Mouse (Mus musculus) left cerebral cortex, adult 9 months (tissue): ENCODE measurements around the gene Yipf3.

Source experiments
- DNase-seq, 2 experiments: peaks; one replicate each; pipeline ENCODE4 v3.0.0; 2022; ENCODE audit warnings: low spot score in 2 of 2

Gene Yipf3

DNA sequence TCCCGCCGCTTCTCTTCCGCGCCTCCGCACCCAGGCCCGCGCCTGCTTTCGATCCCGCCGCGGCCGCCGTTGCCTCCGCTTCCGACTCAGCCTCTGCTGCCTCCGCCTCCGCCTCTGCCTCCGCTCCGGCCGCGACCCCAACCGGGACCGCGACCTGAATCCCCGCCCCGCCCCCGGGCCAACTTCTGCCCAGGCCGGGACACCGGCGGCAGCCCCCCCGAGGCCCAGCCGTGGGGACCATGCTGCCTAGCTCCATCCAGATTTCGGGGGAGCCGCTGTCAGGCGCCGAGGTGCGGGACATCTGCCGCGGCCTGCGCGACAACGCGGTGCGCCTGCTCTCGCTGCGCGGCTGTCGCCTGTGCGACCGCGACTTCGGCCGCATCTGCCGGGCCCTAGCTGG lies 6.2 kb downstream of the Yipf3 start:
- DNase-seq, result no peak

DNA sequence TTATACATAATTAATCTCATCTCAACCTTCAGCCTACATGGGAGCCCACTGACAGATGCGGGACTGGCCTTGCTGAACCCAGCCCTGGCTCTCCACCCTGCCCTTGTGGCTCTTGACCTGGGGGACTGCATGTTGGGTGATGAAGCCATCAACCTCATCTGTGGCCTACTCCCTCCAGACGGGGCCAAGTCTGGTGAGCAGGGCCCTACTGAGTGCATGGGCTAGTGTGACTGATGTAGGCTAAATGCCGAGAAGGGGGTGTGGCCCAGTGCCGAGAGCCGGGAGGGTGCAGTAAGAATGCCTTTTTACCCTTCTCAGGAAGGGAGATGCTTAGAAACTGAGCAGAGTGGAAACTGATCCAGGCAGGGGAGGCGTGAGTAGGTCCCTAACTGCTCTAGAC lies 7.3 kb downstream of the Yipf3 start:
- DNase-seq, result no peak

GRCm38 (mm10) chr17:46258279-46259053 lies 10.6 kb downstream of the Yipf3 start:
- DNase-seq, result no peak

GRCm38 (mm10) chr17:46259675-46260074 lies 11.8 kb downstream of the Yipf3 start:
- DNase-seq, result no peak

GRCm38 (mm10) chr17:46262201-46262694 lies 14.4 kb downstream of the Yipf3 start:
- DNase-seq, result no peak

DNA sequence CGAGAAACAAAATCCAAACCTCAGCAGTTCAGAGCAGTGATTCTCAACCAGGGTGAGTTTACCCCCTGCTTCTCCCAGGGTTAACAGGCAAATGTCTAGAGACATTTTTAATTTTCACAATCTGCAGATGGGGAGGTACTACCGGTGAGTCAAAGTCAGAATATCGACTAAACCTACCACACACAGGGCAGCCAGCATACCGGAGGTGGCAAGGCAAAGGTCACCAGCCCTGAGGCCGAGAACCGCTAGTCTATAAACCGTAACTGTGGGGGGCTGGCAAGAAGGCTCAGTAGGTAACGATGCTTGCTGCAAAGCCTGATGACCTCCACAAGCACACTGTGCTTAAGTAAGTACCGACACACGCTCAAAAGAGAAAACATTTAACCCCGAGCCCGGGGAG lies 17.6 kb downstream of the Yipf3 start:
- no peak for DNase-seq

DNA sequence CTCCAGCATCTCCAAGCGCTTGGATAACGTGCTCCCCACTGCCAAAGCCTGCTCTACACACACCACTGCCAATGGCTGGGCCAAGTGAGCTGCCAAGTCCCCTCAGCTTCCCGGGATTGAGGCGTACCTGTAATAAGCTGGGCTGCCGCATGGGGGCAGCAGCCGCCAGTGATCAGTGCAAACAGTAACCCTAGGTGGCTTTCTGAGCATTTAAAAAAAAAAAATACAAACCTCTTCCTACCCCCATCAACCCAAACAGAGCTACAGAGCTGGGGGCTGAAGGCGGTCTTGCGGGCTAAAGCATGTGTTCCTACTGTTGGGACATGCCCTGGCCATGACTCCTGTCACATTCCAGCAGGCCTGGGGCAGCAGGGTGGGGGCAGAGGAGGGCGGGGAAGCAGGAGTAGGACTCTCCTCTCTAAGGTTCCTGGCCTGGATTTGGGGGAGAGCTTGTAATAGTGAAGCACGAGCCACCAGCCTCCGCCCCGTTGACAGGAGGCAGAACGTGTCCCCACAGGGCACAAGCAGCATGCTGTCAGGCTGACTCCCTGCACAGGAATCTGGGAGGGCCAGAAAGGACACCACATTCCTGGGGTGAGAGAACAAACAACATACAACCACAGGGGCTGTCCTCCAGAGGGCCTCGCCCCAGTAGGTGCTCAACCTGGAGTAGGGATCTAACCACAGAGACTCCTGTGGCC lies 18.2 kb downstream of the Yipf3 start:
- peak in 1 of 2 experiments; percentile 88 for DNase-seq

GRCm38 (mm10) chr17:46266986-46267385 lies 19.1 kb downstream of the Yipf3 start:
- DNase-seq, result no peak

GRCm38 (mm10) chr17:46267511-46267910 lies 19.6 kb downstream of the Yipf3 start:
- DNase-seq, result no peak

GRCm38 (mm10) chr17:46268026-46268720 lies 20.3 kb downstream of the Yipf3 start:
- DNase-seq, result no peak

- no peak for DNase-seq
Observed at GRCm38 (mm10) chr17:46269771-46270534, 22.1 kb downstream of the Yipf3 start.

GRCm38 (mm10) chr17:46272058-46272457 lies 24.2 kb downstream of the Yipf3 start:
- no peak for DNase-seq

DNA sequence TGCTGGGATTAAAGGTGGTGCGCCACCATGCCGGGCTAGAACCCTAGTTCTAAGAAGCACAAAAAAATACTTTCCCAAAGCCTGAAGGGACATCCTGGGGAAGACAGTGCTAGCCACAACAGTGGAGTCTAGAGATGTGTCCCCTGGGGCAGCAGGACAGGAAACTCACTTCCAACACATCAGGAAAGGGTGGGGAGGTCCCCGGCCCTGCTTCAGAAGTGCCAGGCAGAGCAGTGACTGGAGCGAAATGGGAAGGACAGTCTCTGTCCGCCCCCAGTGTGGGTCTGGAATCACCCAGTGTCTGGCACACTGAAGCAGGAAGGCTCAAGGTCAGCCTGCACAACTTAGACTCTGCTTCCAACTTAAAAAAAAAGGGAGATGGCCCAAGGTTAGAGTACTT lies 24.8 kb downstream of the Yipf3 start:
- DNase-seq, result no peak

DNA sequence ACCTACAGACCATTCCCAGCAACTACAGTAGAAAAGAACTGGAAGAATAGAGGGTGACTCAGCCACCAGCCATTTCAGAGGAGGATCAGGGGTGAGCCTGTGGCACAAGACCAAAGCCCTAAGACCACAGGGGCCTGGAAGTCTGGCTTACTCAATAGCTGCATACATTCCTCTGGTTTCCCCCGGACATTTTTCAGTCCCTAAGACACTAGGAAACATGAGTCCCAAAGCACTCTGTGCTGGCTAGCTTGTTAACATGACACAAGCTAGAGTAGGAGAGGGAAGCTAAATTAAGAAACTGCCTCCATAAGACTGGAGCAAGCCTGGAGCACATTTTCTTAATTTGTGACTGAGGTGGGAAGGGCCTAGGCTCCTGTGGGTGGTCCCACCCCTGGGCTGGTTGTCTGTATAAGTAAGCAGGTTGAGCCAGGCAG lies 25.9 kb downstream of the Yipf3 start:
- no peak for DNase-seq

- no peak for DNase-seq
Observed at GRCm38 (mm10) chr17:46274465-46274864, 26.6 kb downstream of the Yipf3 start.

DNA sequence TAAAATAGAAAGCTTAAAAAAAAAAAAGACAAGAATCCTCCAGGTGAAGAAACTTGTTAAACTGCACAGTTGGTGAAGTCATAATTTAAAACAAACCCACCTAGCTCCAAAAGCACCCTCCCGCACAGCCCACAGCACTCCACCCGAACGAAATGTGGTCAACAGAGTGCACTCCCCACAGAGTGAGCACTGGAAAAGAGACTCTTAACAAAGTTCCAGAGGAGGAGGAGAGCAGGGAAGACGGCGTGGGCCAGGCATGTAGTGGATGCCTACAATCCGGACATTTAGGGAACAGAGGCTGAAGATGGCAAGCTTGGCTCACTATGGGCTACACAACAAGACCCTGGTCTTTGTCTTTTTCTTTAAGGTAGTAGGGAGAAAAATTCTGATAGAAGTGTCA lies 27.2 kb downstream of the Yipf3 start:
- DNase-seq, result no peak

DNA sequence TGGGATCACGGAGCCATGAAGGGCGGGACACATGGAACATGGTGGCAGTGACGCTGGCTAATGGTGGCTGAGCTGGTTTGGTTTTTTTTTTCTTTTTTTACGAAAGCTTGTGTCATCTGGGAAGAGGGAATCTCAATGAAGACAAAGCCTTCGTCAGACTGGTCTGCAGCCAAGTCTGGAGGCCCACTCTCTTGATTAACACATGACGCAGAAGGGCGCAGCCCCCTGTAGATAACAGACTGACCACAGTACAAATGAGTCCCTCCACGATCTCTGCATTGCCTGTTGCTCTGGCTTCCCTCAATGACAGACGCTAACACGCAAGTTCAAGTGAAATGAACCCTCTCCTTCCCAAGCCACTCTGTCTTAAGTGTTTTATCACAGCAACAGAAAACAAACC lies 27.6 kb downstream of the Yipf3 start:
- no peak for DNase-seq

DNA sequence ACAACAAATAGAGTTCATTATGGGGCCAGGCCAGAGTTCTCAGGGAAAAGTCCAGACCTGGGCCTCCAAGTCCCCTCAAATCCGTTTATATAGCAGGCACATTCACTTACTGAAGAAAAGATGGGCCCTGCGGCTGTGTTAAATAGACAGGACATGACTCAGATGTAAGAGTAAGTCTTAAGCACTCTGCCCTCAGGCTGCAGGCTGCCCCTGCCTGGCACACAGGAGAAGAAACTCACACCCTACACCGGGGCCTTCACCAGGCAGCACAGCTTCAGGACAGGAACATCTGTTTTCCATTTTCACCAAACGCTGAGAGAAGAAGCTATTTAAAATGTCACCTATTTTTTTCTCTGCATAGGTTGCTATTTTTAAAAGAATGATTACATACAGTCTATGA lies 29.7 kb downstream of the Yipf3 start:
- DNase-seq, result no peak

DNA sequence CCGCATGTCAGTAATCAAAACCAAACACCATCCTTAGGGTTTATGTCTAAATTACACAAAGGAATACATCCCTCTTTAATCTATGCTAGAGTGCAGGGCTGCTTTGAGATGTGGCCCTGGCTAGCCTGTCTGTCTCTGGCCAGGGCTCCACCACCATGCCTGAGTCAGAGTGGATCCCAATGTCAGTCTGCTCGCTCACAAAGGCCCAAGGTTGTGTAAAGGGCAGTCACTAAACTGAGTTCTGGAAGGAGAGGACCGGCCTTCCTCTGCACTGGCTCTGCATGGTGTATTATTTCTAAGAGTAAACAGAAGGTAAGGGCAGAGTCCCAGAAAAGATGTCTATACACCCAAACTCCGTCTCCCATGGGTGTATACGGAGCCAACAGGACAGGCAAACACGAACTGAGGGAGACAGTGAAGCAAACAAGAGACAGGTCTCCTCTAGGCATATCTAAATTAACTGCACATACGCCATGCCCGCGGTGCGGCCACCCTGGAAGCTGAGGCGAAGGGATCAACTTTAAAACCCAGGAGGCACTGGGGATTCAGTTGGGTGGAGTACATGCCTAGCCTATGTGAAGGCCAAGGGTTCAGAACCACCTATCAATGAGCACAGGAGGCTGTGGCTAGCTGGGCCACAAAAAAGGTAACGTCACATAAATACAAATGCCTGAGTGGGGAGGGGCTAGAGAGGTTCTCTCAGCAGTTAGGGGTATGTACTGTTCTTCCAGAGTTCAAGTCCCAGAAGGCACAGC lies 30.3 kb downstream of the Yipf3 start:
- DNase-seq, result no peak

DNA sequence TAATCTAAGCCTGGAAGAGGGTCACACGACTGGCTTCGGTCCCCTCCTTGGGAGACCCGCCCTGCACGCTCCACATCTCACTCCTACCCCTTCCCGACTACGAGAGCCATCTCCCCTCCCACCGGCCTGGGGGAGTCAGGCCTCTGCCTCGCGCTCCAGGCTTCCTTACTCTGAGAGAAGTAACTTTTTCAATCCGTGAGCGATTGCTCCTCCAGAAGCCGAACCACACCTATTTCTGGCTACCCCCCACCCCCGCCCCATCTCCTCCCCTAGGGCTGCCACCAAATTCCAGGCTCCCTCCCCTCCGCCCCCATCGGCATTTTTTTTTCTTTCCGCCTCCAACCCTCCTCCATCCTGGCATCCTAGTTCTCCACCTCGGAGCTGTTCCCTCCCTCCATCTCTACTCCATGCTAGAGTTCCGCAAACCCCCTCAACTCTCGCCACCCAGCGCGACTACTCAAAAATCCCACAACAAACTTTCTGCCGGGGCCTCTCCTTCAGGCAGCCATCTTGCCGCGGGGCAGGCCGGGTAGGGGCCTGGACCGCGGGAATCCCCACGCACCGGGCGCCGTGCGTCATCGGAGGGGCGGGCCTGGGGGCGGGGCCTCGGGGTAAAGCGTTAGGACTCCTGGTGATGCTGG lies 34.7 kb downstream of the Yipf3 start, which contains the start of gene Tjap1:
TSS of gene Tjap1 (minus strand) at position 544 of the 641 bp plus-strand sequence.
- peak in 1 of 2 experiments; percentile 78 for DNase-seq
